Mouse (Mus musculus) induced T-regulatory cell, adult 2 months (primary cell): ENCODE measurements around the gene Rem1.
A peak's percentile ranks its signal among the peaks of the same experiment; 100 is the strongest.
"Not testable (repeated sequence)": the region's sequence is repeated elsewhere in the genome, so short reads cannot be mapped to it uniquely, and the experiment has no call there.

Experiments
- DNase-seq: peaks from one replicate; pipeline ENCODE4 v3.0.0-alpha.2; 2012; ENCODE audit warnings: low read depth

Rem1 gene

DNA sequence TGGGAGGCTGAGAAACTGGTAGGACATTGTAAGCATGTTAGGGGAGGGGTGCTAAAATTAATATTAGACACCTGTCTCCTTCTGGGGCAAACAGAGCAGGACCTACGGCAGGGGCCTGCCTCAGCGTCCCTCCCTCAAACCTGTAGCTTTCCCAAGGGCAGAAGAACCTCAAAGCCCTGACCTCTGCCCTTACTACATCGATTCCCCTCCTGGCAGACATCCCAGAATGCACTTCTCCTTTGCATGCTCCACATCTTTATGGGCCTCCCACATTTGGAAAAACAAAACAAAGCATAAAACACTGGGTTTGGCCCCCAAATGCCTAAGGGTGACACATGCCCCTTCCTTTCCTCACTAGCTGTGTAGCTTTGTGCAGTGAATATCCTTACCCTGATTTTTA, 2.5 kb downstream of the Rem1 start:
- DNase-seq = no peak

DNA sequence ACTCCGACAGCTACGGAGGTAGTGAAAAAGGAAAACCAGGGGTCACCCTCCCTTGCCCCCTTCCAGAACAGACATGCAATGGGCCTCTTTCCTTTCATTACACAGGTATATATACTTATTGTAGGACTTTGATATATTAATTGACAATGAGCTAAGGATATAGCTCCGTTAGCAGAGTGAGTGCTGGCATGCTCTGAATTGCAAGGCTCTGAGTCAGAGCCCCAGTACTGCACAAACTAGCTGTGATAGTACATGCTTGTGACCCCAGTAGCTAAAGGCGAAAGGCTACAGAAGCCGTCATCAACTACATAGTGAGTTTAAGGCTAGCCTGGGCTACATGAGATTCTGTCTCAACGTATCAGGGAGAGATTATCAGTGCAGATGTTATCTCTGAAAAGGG, 3.2 kb downstream of the Rem1 start:
- DNase-seq = no peak

GRCm38 (mm10) chr2:152633334-152633733, 6.6 kb downstream of the Rem1 start:
- DNase-seq = no peak

DNA sequence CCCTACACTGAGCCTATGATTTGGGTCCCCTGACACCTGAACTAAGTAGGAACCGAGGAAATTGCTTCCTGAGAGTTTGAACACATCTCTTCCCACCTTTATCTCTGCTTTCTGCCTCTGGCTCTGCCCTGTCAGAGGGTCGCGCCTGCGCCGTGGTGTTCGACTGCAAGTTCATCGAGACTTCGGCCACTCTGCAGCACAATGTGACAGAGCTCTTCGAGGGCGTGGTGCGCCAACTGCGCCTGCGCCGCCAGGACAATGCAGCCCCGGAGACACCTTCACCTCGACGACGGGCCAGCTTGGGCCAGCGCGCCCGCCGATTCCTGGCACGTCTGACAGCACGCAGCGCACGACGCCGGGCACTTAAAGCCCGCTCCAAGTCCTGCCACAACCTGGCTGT, 7.6 kb downstream of the Rem1 start:
- DNase-seq = no peak

GRCm38 (mm10) chr2:152636246-152637005, 9.7 kb downstream of the Rem1 start:
- no peak for DNase-seq

- DNase-seq = no peak
These were observed 10.2 kb downstream of the Rem1 start for GRCm38 (mm10) chr2:152637006-152637322.

- DNase-seq = no peak
These were observed 10.6 kb downstream of the Rem1 start for GRCm38 (mm10) chr2:152637381-152637780.

DNA sequence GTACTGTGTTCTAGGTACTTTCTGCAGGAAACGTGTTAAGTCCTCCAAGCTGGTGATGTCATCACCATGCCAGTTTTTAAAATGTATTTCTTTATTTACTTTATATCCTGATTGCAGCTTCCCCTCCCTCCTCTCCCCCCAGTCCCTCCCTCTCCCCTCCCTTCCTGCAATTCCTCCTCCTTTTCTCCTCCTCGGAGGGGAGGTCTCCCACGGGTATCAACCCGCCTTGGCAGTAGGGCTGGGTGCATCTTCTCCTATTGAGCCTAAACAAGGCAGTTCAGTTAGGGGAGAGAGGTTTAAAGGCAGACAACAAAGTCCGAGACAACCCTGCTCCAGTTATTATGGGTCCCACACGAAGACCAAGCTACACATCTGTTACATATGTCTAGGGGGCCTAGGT, 12.1 kb downstream of the Rem1 start:
- DNase-seq = no peak

DNA sequence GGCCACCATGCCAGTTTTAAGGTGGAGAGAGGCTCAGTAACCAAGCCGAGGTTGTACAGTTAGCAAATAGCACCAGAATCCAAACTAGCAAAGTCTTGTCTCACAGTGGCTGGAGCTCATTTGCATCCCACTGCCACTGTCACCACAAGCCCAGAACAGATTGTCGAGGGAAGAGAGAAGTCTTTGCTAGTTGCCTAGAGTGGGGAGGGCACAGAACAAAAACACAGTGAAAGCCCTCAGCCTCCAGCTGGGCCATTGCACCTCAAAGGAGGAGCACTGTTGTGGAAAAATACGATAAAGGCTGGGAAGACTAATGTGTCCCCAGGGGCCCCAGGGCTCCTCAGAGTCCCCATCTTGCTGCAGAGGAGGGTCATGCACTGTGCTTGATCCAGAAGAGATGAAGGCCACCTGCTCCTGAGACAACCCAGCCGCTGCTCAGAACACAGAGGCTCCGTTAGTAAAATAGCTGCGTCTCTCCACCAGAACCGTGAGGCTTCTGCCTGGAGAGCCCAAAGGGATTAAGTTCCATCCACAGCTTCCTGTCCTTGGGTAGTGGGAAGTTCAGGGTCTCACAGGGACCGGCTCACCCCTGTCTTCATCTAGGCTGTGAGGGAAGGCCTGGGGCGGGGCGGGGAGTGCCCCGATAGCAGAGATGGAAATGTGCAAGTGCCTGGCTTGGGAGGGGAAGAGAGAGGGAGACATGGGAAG, 12.8 kb downstream of the Rem1 start:
- DNase-seq = no peak

DNA sequence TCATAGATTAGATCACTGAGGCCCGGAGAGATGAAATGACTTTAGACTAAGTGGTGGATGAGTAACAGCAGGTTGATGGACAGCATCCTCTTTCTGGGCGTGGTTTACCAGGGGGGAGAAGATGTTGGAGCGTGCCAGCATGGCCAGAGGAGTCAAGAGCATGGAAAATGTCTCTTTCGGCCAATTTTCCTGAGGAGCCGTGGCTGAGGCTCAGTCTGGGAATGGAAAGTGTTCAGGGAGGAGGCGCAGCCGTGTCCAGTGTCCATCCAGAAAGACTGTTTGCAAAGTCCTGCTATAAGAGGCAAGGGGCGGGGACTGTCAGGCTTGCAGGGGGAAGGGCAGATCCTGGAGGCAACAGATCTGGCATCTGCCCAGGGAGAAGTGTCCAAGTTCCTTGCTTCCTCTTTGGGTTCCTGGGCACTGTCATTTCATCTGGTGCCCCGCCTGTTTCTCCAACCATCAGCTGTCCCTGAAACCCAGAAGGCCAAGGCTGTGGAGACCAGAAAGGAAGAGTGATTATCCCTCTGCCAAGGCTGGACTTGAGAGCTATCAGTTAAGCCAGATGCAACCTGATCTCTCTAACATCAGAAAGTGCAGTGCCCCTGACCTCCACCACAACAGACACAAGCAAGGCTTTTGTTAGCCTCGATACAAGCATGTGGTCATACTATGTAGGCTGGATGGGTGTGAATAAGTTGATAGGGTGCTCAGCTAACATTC, 26.3 kb downstream of the Rem1 start:
- DNase-seq = no peak

GRCm38 (mm10) chr2:152653874-152654715, 27.3 kb downstream of the Rem1 start:
- DNase-seq = peak; percentile 62

DNA sequence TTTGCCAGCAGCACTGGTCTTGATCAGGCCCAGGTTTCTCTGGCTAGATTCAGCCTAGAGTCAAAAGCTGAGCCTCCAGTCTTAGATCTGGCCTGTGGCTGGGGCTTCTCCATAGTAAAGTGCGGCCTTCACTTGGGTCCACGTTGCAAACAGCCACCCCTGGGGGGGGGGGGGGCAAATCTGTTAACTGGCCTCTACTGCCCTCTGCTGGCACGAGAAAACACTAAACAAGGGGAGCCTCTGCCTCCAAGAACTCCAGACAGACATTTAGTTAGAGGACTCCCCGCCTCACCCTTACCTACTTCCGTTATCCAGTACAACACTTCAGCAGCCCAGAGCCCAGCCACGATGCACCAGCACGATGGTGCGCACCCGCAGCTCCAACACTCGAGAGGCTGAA, 30.6 kb downstream of the Rem1 start:
- DNase-seq = peak; percentile 63

- no peak for DNase-seq
These were observed 34.4 kb downstream of the Rem1 start for GRCm38 (mm10) chr2:152661163-152661562.

DNA sequence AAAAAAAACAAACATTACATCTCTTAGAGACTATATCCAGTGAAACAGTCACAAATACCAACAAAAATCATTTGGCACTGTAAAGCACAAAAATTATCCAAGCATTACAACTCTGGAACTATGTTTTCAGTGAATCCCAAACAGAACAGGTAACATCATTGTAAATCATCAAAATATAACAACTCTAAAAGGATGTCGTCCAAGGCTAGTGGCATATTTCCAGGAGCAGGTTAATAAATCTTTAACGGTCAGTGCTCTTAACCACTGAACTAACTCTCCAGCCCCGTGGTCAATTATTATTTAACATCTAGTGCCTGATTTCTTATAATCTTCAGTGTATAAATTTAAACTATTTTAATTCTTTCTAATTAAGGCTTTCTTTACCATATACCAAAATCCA, 39.4 kb downstream of the Rem1 start:
- not testable (repeated sequence) for DNase-seq

GRCm38 (mm10) chr2:152669256-152669638, 42.5 kb downstream of the Rem1 start, which contains the start of gene H13:
Gene H13 (plus strand): TSS chr2:152669461.
- peak; percentile 97 for DNase-seq

DNA sequence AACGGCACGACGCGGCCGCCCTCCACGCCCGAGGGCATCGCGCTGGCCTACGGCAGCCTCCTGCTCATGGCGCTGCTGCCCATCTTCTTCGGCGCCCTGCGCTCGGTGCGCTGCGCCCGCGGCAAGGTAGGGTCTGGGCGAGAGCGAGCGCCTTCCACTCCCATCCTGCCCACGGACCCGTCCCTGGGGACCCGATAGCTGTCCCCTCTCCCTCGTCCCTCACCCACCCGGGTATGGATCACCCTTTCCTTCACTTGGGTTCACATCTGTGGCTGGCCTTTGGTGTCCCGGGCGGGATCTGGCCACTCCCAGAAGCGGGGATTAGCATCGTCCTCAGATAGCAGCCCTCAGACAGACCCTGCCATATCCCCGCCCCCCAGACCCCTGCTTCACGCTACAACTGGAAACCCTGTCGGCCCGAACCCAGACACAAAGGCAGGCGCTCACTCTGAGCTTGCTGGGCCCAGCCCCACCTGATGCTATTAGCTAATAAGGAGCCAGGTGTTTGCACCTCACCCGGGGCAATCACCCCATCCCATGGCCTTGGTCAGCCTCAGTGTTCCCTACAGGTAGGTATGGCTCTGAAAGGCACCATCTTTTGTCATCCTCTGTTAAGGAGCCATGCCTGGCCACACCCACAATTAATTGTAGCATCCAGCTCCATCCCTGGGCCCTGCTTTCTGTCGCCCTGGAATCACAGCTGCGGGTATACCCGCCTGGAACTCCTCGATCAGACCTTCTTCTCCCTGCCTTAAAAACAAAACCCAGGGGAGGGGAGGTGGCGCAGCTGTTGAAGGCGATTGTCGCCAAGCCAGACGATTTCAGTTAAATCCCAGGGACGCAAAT, 43.1 kb downstream of the Rem1 start:
- DNase-seq = peak; percentile 56

GRCm38 (mm10) chr2:152670983-152671641, 44.4 kb downstream of the Rem1 start:
- DNase-seq = peak; percentile 83

DNA sequence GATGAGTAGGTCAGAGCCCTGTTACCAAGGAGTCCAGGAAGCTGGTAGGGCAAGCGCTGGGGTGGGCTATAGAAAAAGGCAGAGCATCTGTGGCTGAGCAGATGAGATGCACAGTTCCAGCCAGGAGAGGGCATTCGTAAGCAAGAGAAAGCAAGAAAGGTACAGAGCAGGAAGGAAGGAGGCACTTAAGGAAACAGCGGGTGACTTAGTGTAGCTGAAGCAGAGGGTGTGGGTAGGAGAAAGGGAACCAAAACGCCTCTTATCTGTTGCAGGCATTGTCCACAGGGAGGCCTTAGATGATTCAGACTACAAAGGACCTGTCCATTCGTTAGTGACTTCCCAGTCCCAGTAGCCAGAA, 44.9 kb downstream of the Rem1 start:
- peak; percentile 84 for DNase-seq

- no peak for DNase-seq
These were observed 45.4 kb downstream of the Rem1 start for GRCm38 (mm10) chr2:152672166-152672565.

GRCm38 (mm10) chr2:152674148-152674547, 47.4 kb downstream of the Rem1 start:
- no peak for DNase-seq
